Mouse (Mus musculus) cerebellum, adult 8-10 months (tissue): ENCODE measurements around the gene Mgat4a.
"Not testable (repeated sequence)": the region's sequence is repeated elsewhere in the genome, so short reads cannot be mapped to it uniquely, and the experiment has no call there.

Experiments
- DNase-seq: peaks from one replicate; pipeline ENCODE4 v3.0.0; 2022

Mgat4a gene

DNA sequence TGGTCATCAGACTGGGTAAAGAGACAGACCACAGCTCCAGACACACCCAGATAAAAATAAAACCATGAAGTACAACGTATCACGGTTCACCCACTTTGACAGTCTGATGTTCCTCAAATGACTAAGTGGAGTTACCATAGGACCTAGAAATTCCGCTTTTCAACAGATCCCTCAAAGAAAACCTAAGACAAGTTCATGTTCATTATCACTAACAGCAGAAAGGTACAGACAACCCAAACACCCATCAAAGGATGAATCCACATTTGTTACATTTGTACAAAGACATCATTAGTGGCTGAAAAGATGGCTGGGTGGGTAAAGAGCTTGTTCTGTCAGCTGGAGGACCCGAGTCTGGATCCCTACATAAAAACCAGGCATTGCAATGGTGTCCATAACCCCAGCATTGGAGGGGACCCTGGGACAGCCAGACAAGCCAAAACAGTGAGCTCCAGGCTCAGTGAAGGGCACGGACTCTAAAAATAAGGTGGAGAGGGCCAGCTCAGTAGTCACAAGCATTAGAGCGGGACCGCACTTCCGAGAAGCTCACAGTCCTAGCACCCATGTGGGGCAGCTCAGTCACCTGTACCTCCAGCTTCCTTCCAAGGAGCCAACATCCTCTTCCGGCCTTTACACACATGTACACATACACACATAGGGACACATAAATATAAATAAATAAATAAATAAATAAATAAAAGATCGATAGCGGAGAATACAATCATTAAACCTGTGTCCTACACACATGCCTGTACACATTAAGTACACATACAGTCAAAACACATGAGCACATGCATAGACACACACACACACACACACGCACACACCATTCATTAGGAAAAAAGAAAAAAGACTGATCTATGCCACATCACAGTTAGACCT is 8.9 kb downstream of the Mgat4a start:
- DNase-seq: no peak

DNA sequence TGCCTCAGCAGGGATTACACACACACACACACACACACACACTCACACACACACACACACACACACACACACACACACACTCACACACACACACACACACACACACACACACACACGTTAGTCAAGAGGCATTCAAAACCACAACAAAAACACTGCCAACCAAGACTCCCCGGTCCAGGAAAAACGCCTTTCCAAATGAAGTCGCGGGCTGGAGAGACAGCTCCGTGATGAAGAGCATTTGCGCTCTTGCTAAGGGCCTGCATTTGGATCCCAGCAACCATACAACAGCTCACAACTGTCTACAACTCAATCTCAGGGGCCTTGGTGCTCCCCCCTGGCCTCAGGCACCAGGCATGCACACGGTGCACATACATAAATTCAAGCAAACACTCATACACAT is 10.8 kb downstream of the Mgat4a start:
- DNase-seq: no peak

DNA sequence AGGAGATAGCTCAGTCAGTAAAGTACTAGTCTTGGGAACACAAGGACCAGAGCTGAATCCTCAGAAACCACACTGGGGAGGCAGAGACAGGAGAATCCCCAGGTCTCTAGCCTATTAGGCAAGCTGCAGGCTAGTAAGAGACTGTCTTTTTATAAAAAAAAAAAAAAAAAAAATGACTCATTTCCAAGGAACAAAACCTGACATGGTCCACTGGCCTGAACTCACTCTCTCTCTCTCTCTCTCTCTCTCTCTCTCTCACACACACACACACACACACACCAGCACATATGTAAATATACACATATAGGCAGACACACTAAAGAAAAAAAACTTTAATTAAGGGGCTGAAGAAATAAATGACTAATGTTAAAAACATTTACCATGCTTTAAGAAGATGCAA is 14.6 kb downstream of the Mgat4a start:
- DNase-seq: no peak

DNA sequence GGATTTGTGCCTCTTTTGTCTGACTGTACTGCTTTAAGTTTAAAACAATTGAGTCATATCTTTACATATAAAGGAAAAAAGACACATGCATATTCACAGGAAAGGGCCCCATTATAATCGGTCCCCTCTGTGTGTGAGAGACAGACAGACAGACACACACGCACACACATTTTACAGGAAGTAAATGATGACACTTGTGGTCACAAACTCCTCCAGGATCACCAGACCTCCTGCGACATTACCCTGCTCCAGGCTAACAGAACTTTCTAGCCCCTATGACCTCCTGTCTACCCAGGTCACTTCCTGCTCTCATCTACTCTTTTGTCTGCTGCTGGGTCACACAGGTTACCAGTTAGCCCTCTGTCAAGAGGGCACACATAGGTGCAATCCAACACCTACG is 16.1 kb downstream of the Mgat4a start:
- no peak for DNase-seq

DNA sequence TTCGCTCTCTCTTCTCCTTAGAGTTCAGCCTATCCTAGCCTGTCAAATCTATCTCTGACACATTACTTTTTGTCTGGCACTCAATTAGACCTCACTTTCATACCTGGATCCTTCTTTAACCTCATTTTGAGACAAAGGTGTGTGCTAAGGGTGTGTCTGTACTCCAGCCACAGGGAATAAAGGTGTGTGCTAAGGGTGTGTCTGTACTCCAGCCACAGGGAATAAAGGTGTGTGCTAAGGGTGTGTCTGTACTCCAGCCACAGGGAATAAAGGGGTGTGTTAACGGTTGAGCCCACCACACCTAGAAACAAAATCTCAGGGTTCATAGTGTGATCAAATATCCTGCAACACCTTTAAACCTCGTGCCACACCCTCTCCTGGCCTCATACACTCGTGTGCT is 16.7 kb downstream of the Mgat4a start:
- not testable (repeated sequence) for DNase-seq

DNA sequence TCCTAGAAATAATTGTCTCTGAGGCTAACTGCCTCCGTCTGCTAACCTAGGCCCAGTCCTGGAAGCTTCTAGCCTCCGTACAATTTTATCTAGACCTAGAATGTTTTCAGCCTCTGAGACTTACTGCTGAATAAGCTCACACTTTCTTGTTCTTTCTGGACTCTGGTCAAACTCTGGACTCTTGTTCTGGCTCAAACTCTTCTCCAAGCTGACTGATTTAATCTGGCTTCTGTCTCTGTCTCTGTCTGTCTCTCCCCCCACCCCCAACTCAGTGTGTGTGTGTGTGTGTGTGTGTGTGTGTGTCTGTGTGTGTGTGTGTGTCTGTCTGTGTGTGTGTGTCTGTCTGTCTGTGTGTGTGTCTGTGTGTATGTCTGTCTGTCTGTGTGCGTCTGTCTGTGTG is 17.3 kb downstream of the Mgat4a start:
- not testable (repeated sequence) for DNase-seq

DNA sequence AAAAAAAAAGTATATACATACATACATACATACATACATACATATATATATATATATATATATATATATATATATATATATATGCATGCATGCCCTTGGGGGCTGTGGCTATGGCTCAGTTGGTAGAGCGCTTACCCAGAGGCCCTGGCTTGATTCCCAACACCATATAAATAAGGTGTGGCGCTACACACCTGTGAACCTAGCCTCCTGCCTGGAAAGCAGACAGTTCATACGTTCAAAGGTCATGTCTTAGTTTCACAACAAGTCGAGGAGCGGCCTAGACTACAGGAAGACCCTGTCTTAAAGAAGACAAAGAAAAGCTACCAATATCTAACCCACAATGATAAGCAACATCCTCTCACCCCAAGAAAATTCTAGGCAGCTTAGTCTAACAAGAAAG is 18.7 kb downstream of the Mgat4a start:
- no peak for DNase-seq

DNA sequence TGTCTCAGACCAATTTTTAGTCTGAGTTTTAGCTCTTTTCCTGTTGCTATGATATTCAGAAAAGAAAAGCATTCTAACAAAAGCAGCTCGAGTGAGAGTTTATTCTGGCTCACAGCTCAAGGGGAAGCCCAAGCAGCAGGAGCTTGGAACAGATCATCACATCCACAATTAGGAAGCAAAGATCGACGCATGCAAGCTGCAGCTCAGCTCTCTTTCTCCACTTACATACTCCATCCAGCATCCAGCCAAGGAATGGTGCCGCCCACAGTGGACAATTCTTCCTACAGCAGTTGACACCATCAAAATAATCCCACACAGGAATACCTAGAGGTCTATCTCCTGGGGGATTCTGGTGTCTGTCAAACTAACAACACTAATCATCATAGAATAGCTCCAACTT is 22.0 kb downstream of the Mgat4a start:
- no peak for DNase-seq

DNA sequence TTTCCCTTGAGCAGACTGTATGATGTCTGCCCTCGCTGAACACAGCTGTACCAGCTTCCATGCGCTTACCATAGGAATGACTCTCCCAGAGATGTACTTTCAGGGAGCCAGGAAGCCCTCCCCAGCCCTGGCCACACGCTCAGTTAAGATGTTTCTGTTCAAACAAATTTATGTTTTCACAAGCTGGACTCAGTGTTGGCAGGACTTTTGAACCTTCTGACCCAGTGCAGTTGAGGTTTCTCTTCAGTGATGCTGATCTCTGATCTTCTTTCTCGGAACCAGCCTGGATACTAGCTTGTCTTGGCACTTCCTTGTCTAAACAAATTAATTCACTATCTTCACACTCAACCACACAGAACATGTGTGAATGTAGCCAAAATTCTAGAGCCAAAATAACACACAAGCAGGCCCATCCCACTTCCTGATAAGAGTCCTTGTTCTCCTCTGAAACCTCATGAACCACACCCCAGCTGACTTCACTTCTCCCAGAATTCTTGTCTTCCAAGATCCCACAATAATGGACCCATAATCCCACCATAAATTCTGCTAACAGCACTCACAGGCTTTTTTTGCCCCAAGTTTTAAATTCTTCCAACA is 22.6 kb downstream of the Mgat4a start:
- no peak for DNase-seq

DNA sequence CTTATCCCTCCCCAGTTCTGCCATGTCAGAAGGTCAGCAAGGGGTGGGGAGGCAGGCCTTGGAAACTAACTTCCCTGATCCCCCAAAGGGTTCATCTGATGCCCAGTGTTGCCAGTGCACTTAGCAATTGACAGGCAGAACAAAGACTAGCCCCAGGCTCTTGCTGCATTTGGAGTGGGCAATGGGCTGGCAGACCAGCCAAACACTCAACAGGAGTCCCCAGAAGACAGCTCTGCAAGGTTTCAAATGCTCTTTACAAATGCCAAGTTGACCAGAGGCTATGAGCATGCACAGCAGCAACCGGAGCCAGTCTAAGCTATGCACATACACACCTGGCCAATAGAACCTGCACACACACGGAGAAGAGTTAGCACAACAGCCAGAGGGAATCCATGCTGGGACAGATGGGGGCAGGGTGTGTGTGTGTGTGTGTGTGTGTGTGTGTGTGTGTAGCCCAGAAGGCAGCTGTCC is 27.8 kb downstream of the Mgat4a start:
- no peak for DNase-seq

DNA sequence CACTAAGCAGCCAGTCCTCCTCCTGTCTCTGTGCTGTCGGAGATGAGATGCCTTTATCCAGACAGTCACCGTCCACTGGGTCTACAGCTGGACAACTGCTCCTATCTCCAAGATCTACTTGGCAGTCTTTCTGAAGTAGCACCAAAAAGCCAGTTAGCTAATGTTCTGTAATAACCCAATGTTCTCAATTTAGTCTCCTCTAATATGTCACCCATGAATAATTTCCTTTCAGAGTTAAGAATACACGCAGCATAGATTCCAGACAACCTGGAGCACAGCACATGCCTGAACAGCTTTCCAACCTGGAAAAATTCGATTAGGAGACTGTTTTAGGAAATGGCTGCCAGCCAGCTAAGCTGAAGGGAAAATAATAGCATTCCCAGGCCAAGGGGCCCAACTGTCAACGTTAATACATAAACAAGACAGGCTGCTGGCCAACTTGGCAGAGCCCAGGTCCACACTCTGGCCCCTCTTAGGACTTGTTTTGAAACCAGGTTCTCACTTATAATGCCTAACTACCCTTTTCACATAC is 28.6 kb downstream of the Mgat4a start:
- peak; percentile 74 for DNase-seq

DNA sequence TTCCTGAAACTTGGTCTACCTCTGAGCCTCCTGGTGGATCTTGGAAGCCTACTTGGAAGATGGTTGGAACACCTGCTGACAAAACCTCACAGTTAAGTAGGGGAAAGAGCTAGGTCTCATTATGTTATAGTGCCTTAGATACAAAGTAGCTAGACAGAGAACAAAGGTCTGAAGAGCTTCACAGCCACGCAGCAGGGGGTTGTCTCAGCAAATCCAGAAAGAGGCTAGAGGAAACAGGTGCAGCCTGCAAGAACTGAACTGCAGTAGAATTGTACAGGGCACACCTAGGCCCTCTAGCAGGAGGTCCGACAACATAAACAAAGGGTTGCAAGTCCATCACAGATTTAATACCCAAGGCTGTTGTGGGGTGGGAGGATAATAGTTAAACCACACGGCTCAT is 30.6 kb downstream of the Mgat4a start:
- DNase-seq: no peak

DNA sequence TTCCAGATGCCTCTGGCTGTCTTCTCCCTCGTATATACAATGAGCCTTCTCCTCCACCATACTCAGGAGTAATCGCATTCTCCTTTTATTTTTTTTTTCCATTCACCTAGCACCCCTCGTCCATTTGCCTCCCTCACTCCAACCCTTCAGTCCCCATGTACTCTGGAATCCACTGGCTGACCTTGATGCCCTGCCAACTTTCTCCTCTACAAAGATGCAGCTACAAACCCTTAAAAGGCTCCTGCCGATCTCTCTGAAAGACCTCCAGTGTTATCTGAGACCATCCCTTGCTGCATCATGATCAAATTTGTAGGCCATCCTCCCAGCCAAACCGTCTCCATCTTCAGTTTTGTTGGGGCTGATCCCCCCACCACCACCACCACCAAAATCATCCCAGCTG is 31.4 kb downstream of the Mgat4a start:
- DNase-seq: no peak

DNA sequence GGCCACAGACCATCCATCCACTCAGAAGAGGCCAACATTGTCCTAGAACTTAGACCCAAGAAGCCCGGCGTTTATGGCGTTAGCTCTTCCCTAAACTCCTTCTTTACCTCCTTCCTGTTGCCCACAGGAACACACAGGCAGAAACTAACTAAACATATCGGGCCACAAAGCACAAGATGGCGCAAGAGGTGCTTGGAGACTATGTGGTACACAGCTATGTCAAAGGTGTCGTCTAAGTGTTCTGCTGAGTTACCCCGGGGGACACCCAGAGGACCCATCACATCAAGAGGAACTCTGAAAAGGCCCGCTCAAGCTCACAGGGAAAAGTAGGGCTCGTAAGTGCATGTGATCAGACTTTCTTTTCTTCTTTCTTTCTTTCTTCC is 35.5 kb downstream of the Mgat4a start:
- no peak for DNase-seq

DNA sequence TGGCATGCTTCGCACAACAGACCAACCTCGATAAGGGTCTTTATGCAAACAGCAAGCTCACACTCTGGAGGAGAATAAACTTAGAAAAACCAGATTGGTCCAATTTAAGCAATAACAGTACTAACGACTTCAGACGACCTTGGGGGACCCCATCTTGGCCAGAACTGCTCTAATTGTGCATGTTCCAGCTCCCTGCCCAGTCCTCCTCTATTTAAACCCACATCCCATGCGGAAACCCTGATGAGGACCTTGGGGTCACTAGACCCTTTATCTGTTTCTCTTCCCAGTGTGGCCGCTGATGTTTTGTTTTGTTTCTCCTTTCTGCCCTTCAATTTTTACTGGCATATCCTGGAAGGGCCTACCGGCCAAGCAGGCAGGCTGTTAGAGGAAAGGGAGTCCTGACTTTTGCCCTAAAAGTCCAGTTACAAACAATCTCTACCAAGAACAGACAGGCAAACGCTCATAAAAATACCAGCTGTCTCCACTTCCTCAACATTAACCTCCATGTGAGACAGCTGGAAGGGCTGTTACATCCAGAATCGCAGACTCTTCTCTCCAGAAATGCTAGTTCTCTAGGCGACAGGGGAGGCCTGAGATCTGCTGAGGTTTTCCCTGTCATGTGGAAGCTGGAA is 36.0 kb downstream of the Mgat4a start:
- no peak for DNase-seq

DNA sequence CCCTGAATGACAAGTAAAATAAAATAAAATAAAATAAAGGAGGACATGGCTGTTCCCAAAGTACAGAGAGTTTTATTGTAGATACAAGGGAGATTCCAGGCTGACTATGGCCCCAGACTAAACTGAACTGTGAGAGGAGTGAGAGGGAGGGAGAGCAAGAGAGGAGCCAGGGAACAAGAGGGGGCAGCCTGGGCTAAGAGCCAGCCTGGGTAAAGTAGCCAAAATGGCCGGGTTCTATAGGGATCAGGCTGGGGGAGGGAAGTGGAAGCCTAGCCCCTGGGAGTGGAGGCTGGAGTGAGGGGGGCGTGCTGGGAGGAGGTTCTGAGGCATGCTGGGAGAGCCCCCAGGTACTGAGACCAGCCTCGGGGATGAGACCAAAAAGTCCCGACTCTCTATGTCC is 37.2 kb downstream of the Mgat4a start:
- DNase-seq: no peak

DNA sequence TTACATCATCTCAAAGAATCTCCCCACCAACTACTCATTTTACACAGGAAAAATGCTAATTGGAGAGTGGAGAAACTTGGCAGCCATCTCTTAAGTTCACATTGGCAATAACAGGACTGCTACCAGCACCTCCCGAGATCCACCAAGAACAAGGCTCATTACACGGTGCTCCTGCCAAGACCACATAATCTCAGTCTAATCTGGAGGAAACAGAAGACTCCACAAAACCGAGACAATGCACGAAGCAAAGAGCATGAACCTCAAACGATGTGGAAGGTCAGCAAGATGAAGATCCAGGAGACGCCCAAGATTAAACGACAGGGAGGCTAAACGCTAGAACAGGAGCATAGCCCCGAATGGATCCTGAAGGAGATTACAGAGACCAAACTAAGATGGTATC is 38.5 kb downstream of the Mgat4a start:
- no peak for DNase-seq

DNA sequence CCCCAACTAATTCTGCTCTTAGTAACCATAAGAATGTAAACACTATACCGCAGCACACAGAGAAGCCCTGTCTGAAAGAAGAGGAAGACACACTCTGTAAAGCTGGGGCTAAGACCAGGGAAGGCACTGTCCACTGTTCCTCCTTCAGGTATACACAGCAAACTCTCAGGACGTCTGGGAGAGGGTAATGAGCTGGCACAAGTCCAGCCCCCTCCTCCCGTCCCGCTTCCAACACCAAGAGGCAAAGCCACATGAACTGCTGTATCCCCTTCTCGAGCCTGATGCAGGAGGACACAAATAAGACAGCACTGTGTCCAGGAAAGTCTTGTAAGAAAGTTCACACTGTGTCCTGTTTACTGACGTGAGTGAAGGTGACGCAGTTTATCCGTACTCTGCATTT is 40.1 kb downstream of the Mgat4a start:
- no peak for DNase-seq

DNA sequence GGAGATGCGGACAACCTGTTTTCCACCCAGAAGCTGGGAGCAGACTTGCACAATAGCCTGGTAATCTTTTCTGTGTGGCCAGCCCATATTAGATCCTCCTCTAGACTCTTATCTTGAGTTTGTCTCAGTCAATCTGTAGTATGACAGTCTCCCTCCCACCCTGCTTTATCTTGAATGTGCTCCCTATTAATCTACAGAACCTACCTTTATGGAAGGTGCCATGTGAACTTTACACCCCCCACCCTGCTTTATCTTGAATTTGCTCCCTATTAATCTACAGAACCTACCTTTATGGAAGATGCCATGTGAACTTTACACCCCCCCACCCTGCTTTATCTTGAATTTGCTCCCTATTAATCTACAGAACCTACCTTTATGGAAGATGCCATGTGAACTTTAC is 41.4 kb downstream of the Mgat4a start:
- DNase-seq: not testable (repeated sequence)

DNA sequence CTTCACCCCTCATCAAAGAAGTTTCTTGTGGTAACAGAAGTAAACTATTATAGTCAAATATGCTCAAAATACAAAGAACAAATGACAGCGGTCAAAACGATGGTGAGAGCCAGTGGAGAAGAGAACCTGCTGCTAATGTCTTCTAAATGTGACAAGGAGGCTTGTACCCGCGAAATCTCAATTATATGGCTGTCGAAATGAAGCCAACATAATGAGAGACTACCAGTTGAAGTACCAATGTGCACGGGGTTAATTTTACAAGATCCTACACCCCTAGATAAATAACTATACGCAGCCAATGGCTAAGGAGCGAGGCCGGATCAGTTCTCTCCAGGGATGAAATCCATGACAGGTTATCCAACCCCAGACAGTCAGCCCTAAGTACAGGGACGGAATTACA is 41.9 kb downstream of the Mgat4a start:
- DNase-seq: no peak

DNA sequence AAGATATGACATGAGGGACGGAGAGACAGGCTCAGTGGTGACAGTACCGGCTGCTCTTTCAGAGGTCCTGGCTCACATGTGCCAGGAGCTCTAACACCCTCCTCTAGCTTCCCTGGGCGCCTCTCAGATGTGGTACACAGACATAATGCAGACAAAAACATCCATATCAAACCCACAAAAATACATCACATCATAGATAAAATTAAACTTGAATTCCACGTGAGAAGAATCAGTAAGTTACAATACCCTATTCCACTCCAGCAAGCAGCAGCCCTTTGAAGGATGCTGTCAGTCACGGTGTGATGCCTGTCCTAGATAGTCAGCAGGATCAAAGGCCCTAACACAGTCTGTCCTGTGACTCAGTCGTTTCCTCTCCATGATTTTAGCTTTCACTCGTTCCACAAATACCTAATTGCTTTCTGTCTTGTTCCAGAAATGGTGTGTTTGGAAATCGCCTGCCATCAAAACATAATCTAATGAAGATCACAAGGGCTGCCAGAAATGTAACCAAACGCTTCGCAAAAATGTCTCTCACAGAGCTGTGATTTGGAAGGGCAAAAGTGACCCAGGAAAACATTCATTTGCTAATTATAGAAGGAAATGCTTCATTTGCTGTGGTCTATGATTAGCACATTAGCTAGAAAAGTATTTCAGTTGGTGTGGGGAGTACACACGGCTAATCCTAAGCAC is 44.1 kb downstream of the Mgat4a start:
- no peak for DNase-seq

DNA sequence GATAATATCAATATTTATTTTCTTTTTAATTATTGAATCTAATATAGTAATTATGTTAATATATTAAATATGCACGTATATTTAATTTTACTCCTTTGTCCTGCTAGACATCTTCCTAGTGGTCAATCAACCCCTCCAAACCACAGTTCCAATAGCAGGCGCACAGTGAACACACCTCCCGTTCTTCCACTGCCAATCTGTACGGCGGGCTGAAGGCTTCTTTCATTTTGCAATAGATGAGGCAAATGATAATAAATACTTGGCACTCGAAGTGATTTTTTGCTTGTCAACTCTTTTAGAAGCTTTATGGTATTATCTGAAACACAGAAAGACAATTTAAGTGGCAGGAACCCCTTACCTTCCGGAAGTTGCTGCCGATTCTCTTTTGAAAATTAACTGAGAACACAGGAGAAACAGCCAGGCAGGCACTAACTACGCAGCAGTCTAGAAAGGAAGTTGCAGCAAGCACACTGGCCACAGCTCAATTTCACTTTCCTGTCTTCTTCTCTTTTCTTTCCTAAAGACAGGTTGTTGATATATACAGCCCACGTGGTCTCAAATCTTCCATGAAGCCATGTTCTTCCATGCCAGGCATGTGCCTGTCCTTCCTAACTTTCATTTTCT is 45.0 kb downstream of the Mgat4a start:
- DNase-seq: no peak

DNA sequence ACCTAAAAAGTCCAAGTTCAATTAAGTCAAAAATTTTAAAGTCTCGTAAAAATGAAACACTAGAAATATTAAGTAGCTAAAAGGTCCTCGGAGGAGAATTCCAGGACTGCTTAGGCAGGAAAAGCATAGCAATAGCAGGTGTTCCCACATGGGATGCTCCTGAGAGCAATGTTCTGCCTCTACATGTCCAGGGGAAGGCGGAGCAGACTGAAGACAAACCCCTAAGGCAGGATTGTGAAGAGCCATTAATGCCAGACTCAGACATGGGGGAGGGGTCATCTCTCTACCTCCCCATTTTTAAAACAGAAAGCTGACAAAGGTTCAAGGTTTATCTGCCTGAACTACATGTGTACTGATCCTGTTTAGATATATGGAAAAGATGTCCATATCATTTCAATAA is 45.7 kb downstream of the Mgat4a start:
- no peak for DNase-seq
